Mouse (Mus musculus): ENCODE results near the gene Pepd.

- TF ChIP-seq CTCF (IDR thresholded peaks at IDR 0.05) = no peak
- TF ChIP-seq EP300 (IDR thresholded peaks at IDR 0.05) = no peak
Observed at GRCm38 (mm10) chr7:35027801-35028420, 115.7 kb downstream of the Pepd start.
